8 mouse cellular contexts compared by ENCODE assay signal in genomic region chr3:53463046-53463764, GRCm38 (mm10). TPM values are rescaled to one million over a fixed set of nuclear protein-coding genes. Genes with fewer than 3 reads are reported as not detected.
DNase-seq lines count a peak whose midpoint lies in the region; ATAC-seq and TF ChIP-seq lines count a peak whose summit lies in the region.

Gene Nhlrc3 (minus strand): TSS chr3:53463332.
Gene Proser1 (plus strand): TSS chr3:53463666.

- peak; percentile 95 for DNase-seq in ES-CJ7 (ENCODE audit: low read depth, low spot score)
- DNase-seq in cerebellum, adult 11 months: peak; percentile 94
- peak; percentile 99 for DNase-seq in forebrain, embryonic 14.5 days (ENCODE audit: low spot score)
- DNase-seq in heart, postnatal 25 days (ENCODE audit: low spot score): peak; percentile 92
- DNase-seq in layer of hippocampus, adult 18-20 months (ENCODE audit: low spot score in 2 of 2): peak; percentile 94 to 98
- DNase-seq in lung, adult 2 months: peak; percentile 94
- DNase-seq in thymus, adult 18-20 months: peak; percentile 86 to 89

- peak within 1 kb of the TSS; percentile 93 for H3K4me3 ChIP-seq in forebrain, embryonic 14.5 days (ENCODE audit: low read depth, low read length)
- H3K4me3 ChIP-seq in lung, adult 2 months (replicated peaks; ENCODE audit: extremely low read depth, low read depth, low read length): peak within 1 kb of the TSS; percentile 95

- peaks cover 26% of the 10 kb centered on the region for H3K4me1 ChIP-seq in forebrain, embryonic 14.5 days (ENCODE audit: control insufficient read depth, insufficient read depth, low read length)
- peaks cover 8% of the 10 kb centered on the region for H3K4me1 ChIP-seq in lung, adult 2 months (ENCODE audit: control insufficient read depth, insufficient read depth, low read length)

- H3K9me3 ChIP-seq in forebrain, embryonic 14.5 days (replicated peaks; ENCODE audit: control insufficient read depth, low read length): no peaks in the 10 kb centered on the region

- peak; percentile 52; the same call in 1 of the 2 replicates for TF ChIP-seq POLR2A in lung, adult 2 months (IDR thresholded peaks at IDR 0.05; ENCODE audit: borderline replicate concordance, extremely low read depth, low read depth, low read length)

- intact Hi-C loops in heart, postnatal 25 days (cut with DNase I): loop anchor here (5.0 kb wide), 2 partner anchors 399 to 1981 kb away; partner anchors contain the start of genes Rab33b and Ufm1

- peak within 1 kb of the TSS; percentile 91 for H3K27ac ChIP-seq in forebrain, embryonic 14.5 days (ENCODE audit: low read depth, low read length)

- peaks cover 22% of the 10 kb centered on the region for H3K36me3 ChIP-seq in forebrain, embryonic 14.5 days (ENCODE audit: control insufficient read depth, insufficient read depth, low read length)

- no peaks in the 10 kb centered on the region for H3K27me3 ChIP-seq in forebrain, embryonic 14.5 days (replicated peaks; ENCODE audit: control insufficient read depth, insufficient read depth, low read length)

- ATAC-seq in forebrain, embryonic 14.5 days: peak; percentile 99
- ATAC-seq in neutrophil, adult 5-6 weeks (ENCODE audit: extremely low read depth, insufficient number of reproducible peaks, low FRiP score, poor library complexity, severe bottlenecking): peak; percentile 92

- H3K9ac ChIP-seq in forebrain, embryonic 14.5 days (ENCODE audit: low read length): peak within 1 kb of the TSS; percentile 90

- under 1% methylated on average over 48 of the region's 52 CpGs for WGBS in forebrain, embryonic 14.5 days
- WGBS in lung, adult 2 months: under 1% methylated on average over 52 of the region's 52 CpGs

- no peak for TF ChIP-seq CTCF in lung, adult 2 months (IDR thresholded peaks at IDR 0.05; ENCODE audit: insufficient read depth, low read length)

- H3K4me2 ChIP-seq in forebrain, embryonic 14.5 days (ENCODE audit: low read length): peak within 1 kb of the TSS; percentile 82

RNA-seq across cellular contexts. Expression of gene Nhlrc3, which starts in this region (rescaled TPM):
- 7.0 and 8.5 TPM in 2 replicates for polyA plus RNA-seq in forebrain, embryonic 14.5 days (2014; fragmentation: Nextera tagmentation; extraction: Ambion mirVana)
- total RNA-seq in heart, postnatal 25 days (2021): 1 to 10 TPM; 4.9 TPM
- 1 to 10 TPM; 8.3 to 8.6 TPM for total RNA-seq in layer of hippocampus, adult 18-20 months (2021)
- 8.1 and 13.1 TPM in 2 replicates for polyA plus RNA-seq in lung, adult 2 months (2012; rRNA removed)
- total RNA-seq in neutrophil, adult 5-6 weeks (2017): 13.4 and 18.9 TPM in 2 replicates

RNA-seq across cellular contexts. Expression of gene Proser1, which starts in this region (rescaled TPM):
- 13.7 and 18.7 TPM in 2 replicates for polyA plus RNA-seq in forebrain, embryonic 14.5 days (2014; fragmentation: Nextera tagmentation; extraction: Ambion mirVana)
- total RNA-seq in heart, postnatal 25 days (2021): 1 to 10 TPM; 8.8 to 9.7 TPM
- 10 to 100 TPM; 21.1 to 21.6 TPM for total RNA-seq in layer of hippocampus, adult 18-20 months (2021)
- 24.2 and 25.2 TPM in 2 replicates for polyA plus RNA-seq in lung, adult 2 months (2012; rRNA removed)
- total RNA-seq in neutrophil, adult 5-6 weeks (2017): 12.6 and 15.2 TPM in 2 replicates

Comparison
In these comparisons a context has a peak if more than half of its experiments do, and no peak if none do; other contexts are left out.
1. Peak in every context shown above with its lines: DNase-seq, ATAC-seq, H3K4me3 ChIP-seq and H3K27ac ChIP-seq.